Mouse (Mus musculus) bone marrow, adult 2 months (tissue): ENCODE data around the gene 6030408B16Rik.

ENCODE experiments used
- CTCF ChIP-seq: fragments of 200-500 bp; IDR thresholded peaks from 2 replicates; pipeline ENCODE4 v1.5.1; 2011; ENCODE audit warnings: low read length, control low read depth; ENCODE audit not compliant: control insufficient read depth, insufficient read depth
- POLR2A ChIP-seq: fragments of 200-500 bp; IDR thresholded peaks from 2 replicates; pipeline ENCODE4 v1.6.1; 2011; ENCODE audit warnings: low read depth, mild to moderate bottlenecking, control low read depth, low read length, borderline replicate concordance; ENCODE audit not compliant: control insufficient read depth

DNA sequence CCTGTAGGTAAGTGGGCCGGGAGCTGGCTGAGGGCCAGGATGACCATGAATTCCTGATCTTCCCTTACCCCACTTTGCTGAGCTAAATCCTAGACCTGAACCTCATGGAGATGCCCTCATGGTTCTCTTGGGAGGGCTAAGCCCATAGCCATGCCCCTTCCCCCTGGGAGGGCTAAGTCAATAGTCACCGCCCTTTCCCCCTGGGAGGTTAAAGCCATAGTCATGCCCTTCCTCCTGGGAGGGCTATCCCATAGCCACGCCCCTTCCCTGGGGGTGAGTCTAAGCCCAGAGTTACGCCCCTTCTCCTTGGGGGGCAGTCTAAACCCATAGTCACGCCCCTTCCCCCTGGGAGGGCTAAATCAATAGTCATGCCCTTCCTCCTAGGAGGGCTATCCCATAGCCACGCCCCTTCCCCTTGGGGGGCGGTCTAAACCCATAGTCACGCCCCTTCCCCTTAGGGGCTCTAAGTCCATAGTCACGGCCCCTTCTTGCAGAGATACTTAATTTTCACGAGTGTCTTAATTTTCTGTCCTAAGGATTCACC, 33.1 kb downstream of the 6030408B16Rik start:
- TF ChIP-seq CTCF (no peak), POLR2A (no peak)
